Mouse (Mus musculus) stomach, postnatal 0 days (tissue): ENCODE data around the gene Sec14l1. TPM values are rescaled to one million over a fixed set of nuclear protein-coding genes. Genes with fewer than 3 reads are reported as not detected.
A peak's percentile ranks its signal among the peaks of the same experiment; 100 is the strongest.

Experiments
- ATAC-seq: fragments of 200-750 bp; cut with Nextera tagmentation; 2 replicates; pipeline ENCODE4 v1.8.0; 2017; ENCODE audit not compliant: low FRiP score, low TSS enrichment
- DNase-seq: peaks from one replicate; pipeline ENCODE4 v3.0.0-alpha.2; 2016; ENCODE audit warnings: low spot score
- H3K27ac ChIP-seq: fragments of 300-500 bp; sonication (generic); replicated peaks from 2 replicates; pipeline ENCODE4 v1.5.1; 2014; ENCODE audit warnings: mild to moderate bottlenecking, control low read depth
- H3K27me3 ChIP-seq: fragments of 300-500 bp; sonication (generic); 2 replicates; pipeline ENCODE4 v1.6.1; 2014; ENCODE audit warnings: low read length; ENCODE audit not compliant: control insufficient read depth, insufficient read depth
- H3K36me3 ChIP-seq: fragments of 300-500 bp; sonication (generic); 2 replicates; pipeline ENCODE4 v1.6.1; 2014; ENCODE audit warnings: low read length, mixed read lengths; ENCODE audit not compliant: control insufficient read depth, insufficient read depth
- H3K4me1 ChIP-seq: fragments of 300-500 bp; sonication (generic); replicated peaks from 2 replicates; pipeline ENCODE4 v1.6.1; 2014; ENCODE audit warnings: antibody characterized with exemption; ENCODE audit not compliant: control insufficient read depth, insufficient read depth
- H3K4me2 ChIP-seq: fragments of 300-500 bp; sonication (generic); replicated peaks from 2 replicates; pipeline ENCODE4 v1.6.1; 2014; ENCODE audit warnings: low read depth, mild to moderate bottlenecking, control low read depth, moderate library complexity
- H3K4me3 ChIP-seq: fragments of 300-500 bp; sonication (generic); 2 replicates; pipeline ENCODE4 v1.5.1; 2014; ENCODE audit warnings: low read depth, low read length, control low read depth
- H3K9ac ChIP-seq: fragments of 300-500 bp; sonication (generic); 2 replicates; pipeline ENCODE4 v1.6.1; 2014; ENCODE audit warnings: mild to moderate bottlenecking, low read length, control low read depth, mixed read lengths
- H3K9me3 ChIP-seq: fragments of 300-500 bp; sonication (generic); 2 replicates; pipeline ENCODE4 v1.6.1; 2016; ENCODE audit warnings: low read length; ENCODE audit not compliant: control insufficient read depth
- CTCF ChIP-seq: IDR thresholded peaks from 2 replicates; pipeline ENCODE4 v1.5.1; 2016; ENCODE audit warnings: antibody characterized with exemption, low read depth, mild to moderate bottlenecking, moderate library complexity
- EP300 ChIP-seq: optimal IDR thresholded peaks from 2 replicates; pipeline ENCODE3; 2016; ENCODE audit warnings: antibody characterized with exemption
- WGBS: fragments of 180-500 bp; shearing (Covaris S2); extraction: QIAGEN DNeasy Blood & Tissue Kit; methylation state at CpG from one replicate; pipeline ENCODE4 v1.1.7; 2014; 5-methylcytosine and 5-hydroxymethylcytosine counted together
- polyA plus RNA-seq: library from polyadenylated mRNA; unstranded; fragments of >200 nt; fragmentation: Nextera tagmentation; extraction: Ambion mirVana; gene quantifications from 2 replicates; pipeline ENCODE4 v1.2.1, GENCODE M21; 2015

The Sec14l1 gene
- polyA plus RNA-seq, 1 experiment from 2014 or later = 28.4 TPM

- 61% methylated on average over 5 of the region's 5 CpGs for WGBS
- Histone ChIP-seq H3K27ac (no peak overlapping the region), H3K4me3 (no peak overlapping the region), H3K27me3 (no peaks in the 10 kb centered on the region), H3K9me3 (0 out of 2 replicates have a peak, but pooled peaks cover 2% of the 10 kb centered on the region), H3K36me3 (no peaks in the 10 kb centered on the region), H3K4me2 (no peak overlapping the region), H3K9ac (no peak overlapping the region), H3K4me1 (no peaks in the 10 kb centered on the region)
- no peak for TF ChIP-seq CTCF
- no peak for TF ChIP-seq EP300
- ATAC-seq (peak; percentile 19; the same call in 1 of the 2 replicates), DNase-seq (no peak)
Measured at GRCm38 (mm10) chr11:117176900-117177299, 61.9 kb downstream of the Sec14l1 start.

- H3K27ac ChIP-seq = no peak overlapping the region
- ATAC-seq = peak; percentile 85
- H3K27me3 ChIP-seq = no peaks in the 10 kb centered on the region
- 52% methylated on average over 8 of the region's 11 CpGs for WGBS
- H3K4me1 ChIP-seq = no peaks in the 10 kb centered on the region
- H3K4me3 ChIP-seq = no peak overlapping the region
- peak; percentile 83 for TF ChIP-seq CTCF
- no peak for TF ChIP-seq EP300
- peak; percentile 92 for DNase-seq
- H3K9me3 ChIP-seq = 0 out of 2 replicates have a peak, but pooled peaks cover 2% of the 10 kb centered on the region
- H3K4me2 ChIP-seq = no peak overlapping the region
- H3K9ac ChIP-seq = no peak overlapping the region
- H3K36me3 ChIP-seq = no peaks in the 10 kb centered on the region
Measured at GRCm38 (mm10) chr11:117177303-117177979, 62.5 kb downstream of the Sec14l1 start.

GRCm38 (mm10) chr11:117179902-117180301, 64.9 kb downstream of the Sec14l1 start:
- H3K36me3 ChIP-seq = no peaks in the 10 kb centered on the region
- TF ChIP-seq CTCF = peak; percentile 62
- TF ChIP-seq EP300 = no peak
- WGBS = 83% methylated on average over 5 of the region's 5 CpGs

GRCm38 (mm10) chr11:117182808-117183207, 67.8 kb downstream of the Sec14l1 start:
- ATAC-seq (no peak), DNase-seq (no peak)
- no peaks in the 10 kb centered on the region for H3K36me3 ChIP-seq
- H3K9me3 ChIP-seq = 0 out of 2 replicates have a peak, but pooled peaks cover 2% of the 10 kb centered on the region
- H3K27ac ChIP-seq = no peak overlapping the region
- no peak overlapping the region for H3K4me2 ChIP-seq
- H3K4me1 ChIP-seq = no peaks in the 10 kb centered on the region
- no peak overlapping the region for H3K4me3 ChIP-seq
- TF ChIP-seq EP300 = no peak
- TF ChIP-seq CTCF = no peak
- WGBS = 90% methylated on average over 3 of the region's 3 CpGs
- H3K9ac ChIP-seq = no peak overlapping the region
- H3K27me3 ChIP-seq = no peaks in the 10 kb centered on the region

More at GRCm38 (mm10) chr11:117179902-117180301, 64.9 kb downstream of the Sec14l1 start:
- no peak overlapping the region for H3K9ac ChIP-seq
- no peaks in the 10 kb centered on the region for H3K27me3 ChIP-seq
- H3K9me3 ChIP-seq = 0 out of 2 replicates have a peak, but pooled peaks cover 2% of the 10 kb centered on the region
- ATAC-seq (no peak), DNase-seq (no peak)
- H3K27ac ChIP-seq = no peak overlapping the region
- H3K4me3 ChIP-seq = no peak overlapping the region
- H3K4me2 ChIP-seq = no peak overlapping the region
- no peaks in the 10 kb centered on the region for H3K4me1 ChIP-seq

GRCm38 (mm10) chr11:117183299-117183698, 68.3 kb downstream of the Sec14l1 start:
- H3K4me2 ChIP-seq = no peak overlapping the region
- H3K36me3 ChIP-seq = no peaks in the 10 kb centered on the region
- no peaks in the 10 kb centered on the region for H3K27me3 ChIP-seq
- no peaks in the 10 kb centered on the region for H3K4me1 ChIP-seq
- TF ChIP-seq EP300 (no peak), CTCF (no peak)
- H3K27ac ChIP-seq = no peak overlapping the region
- H3K4me3 ChIP-seq = no peak overlapping the region
- 73% methylated on average over 3 of the region's 3 CpGs for WGBS
- ATAC-seq = no peak
- DNase-seq = no peak
- 0 out of 2 replicates have a peak, but pooled peaks cover 2% of the 10 kb centered on the region for H3K9me3 ChIP-seq
- no peak overlapping the region for H3K9ac ChIP-seq

- no peaks in the 10 kb centered on the region for H3K27me3 ChIP-seq
- H3K27ac ChIP-seq = no peak overlapping the region
- H3K36me3 ChIP-seq = no peaks in the 10 kb centered on the region
- H3K9ac ChIP-seq = no peak overlapping the region
- no peaks in the 10 kb centered on the region for H3K4me1 ChIP-seq
- DNase-seq (no peak), ATAC-seq (no peak)
- 86% methylated on average over 5 of the region's 5 CpGs for WGBS
- H3K9me3 ChIP-seq = 0 out of 2 replicates have a peak, but pooled peaks cover 2% of the 10 kb centered on the region
- TF ChIP-seq CTCF = peak; percentile 37
- TF ChIP-seq EP300 = no peak
- no peak overlapping the region for H3K4me2 ChIP-seq
- H3K4me3 ChIP-seq = no peak overlapping the region
Measured at GRCm38 (mm10) chr11:117183841-117184240, 68.9 kb downstream of the Sec14l1 start.
